Mouse (Mus musculus): ENCODE measurements around the gene Amz1.

DNA sequence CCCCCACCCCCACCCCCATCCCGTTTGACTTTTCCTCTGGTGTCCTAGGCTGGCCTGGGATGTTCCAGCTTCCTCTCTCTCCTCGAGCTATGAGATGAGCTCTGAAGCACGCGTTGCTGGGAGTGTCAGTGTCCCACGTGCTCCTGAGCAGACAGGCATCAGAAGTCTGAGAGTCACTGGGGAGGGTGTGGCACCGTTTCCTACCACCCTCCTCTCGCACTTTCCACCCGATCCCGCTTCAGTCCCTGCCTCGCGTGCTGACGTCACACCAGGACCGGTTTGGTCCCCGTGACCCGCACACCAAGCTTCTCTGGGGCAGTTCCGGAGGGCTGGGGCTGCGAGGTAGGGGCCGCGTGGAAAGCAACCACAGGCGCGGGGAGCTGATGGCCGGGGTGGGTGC lies 11.4 kb downstream of the Amz1 start:
- TF ChIP-seq CTCF (conservative IDR thresholded peaks at IDR 0.05; ENCODE audit: low read length) (no peak), POU5F1 (IDR thresholded peaks at IDR 0.05; ENCODE audit: borderline replicate concordance, low read length) (no peak)

Measured in E14TG2a.4 (cell line).